Mouse (Mus musculus) lung, embryonic 16.5 days (tissue): Measurements from ENCODE around the gene Mrpl22. TPM values are rescaled to one million over a fixed set of nuclear protein-coding genes. Genes with fewer than 3 reads are reported as not detected.

ENCODE experiments used
- ATAC-seq: fragments of 200-750 bp; cut with Nextera tagmentation; 2 replicates; pipeline ENCODE4 v1.8.0; 2017; ENCODE audit warnings: low read depth, mild to moderate bottlenecking, moderate library complexity
- H3K27ac ChIP-seq: fragments of 300-500 bp; sonication (generic); 2 replicates; pipeline ENCODE4 v1.5.1; 2014; ENCODE audit warnings: mild to moderate bottlenecking, control low read depth, low read length
- H3K27me3 ChIP-seq: fragments of 300-500 bp; sonication (generic); 2 replicates; pipeline ENCODE4 v1.6.1; 2014; ENCODE audit warnings: low read depth, low read length, mixed read lengths; ENCODE audit not compliant: control insufficient read depth, insufficient read depth
- H3K36me3 ChIP-seq: fragments of 300-500 bp; sonication (generic); 2 replicates; pipeline ENCODE4 v1.6.1; 2014; ENCODE audit warnings: low read length; ENCODE audit not compliant: control insufficient read depth, insufficient read depth
- H3K4me1 ChIP-seq: fragments of 300-500 bp; sonication (generic); replicated peaks from 2 replicates; pipeline ENCODE4 v1.6.1; 2014; ENCODE audit warnings: low read length, mixed read lengths; ENCODE audit not compliant: control insufficient read depth, insufficient read depth
- H3K4me2 ChIP-seq: fragments of 300-500 bp; sonication (generic); 2 replicates; pipeline ENCODE4 v1.6.1; 2014; ENCODE audit warnings: low read depth, low read length, control low read depth
- H3K4me3 ChIP-seq: fragments of 300-500 bp; sonication (generic); 2 replicates; pipeline ENCODE4 v1.5.1; 2014; ENCODE audit warnings: mild to moderate bottlenecking, low read length, control low read depth
- H3K9ac ChIP-seq: fragments of 300-500 bp; sonication (generic); 2 replicates; pipeline ENCODE4 v1.6.1; 2014; ENCODE audit warnings: low read length, control low read depth
- H3K9me3 ChIP-seq: fragments of 300-500 bp; sonication (generic); 2 replicates; pipeline ENCODE4 v1.6.1; 2016; ENCODE audit warnings: low read length; ENCODE audit not compliant: control insufficient read depth
- WGBS: fragments of 180-500 bp; shearing (Covaris S2); extraction: QIAGEN DNeasy Blood & Tissue Kit; methylation state at CpG from one replicate; pipeline ENCODE4 v1.1.7; 2014; 5-methylcytosine and 5-hydroxymethylcytosine counted together
- polyA plus RNA-seq: library from polyadenylated mRNA; unstranded; fragments of >200 nt; fragmentation: Nextera tagmentation; extraction: Ambion mirVana; gene quantifications from 2 replicates; pipeline ENCODE4 v1.2.1, GENCODE M21; 2015

Mrpl22 gene
- polyA plus RNA-seq, 1 experiment from 2014 or later, result 108 TPM

GRCm38 (mm10) chr11:58136677-58137076 is 34.8 kb upstream of the Mrpl22 start:
- Histone ChIP-seq H3K27ac (no peak overlapping the region), H3K36me3 (peaks cover 38% of the 10 kb centered on the region), H3K4me3 (no peak overlapping the region), H3K27me3 (no peaks in the 10 kb centered on the region), H3K9me3 (no peaks in the 10 kb centered on the region), H3K4me2 (no peak overlapping the region), H3K9ac (no peak overlapping the region), H3K4me1 (no peaks in the 10 kb centered on the region)
- 91% methylated on average over 6 of the region's 6 CpGs for WGBS
- ATAC-seq, result no peak

- WGBS, result 89% methylated on average over 11 of the region's 11 CpGs
- Histone ChIP-seq H3K9me3 (no peaks in the 10 kb centered on the region), H3K4me2 (no peak overlapping the region), H3K27ac (no peak overlapping the region), H3K27me3 (no peaks in the 10 kb centered on the region), H3K4me3 (no peak overlapping the region), H3K4me1 (no peaks in the 10 kb centered on the region), H3K9ac (no peak overlapping the region), H3K36me3 (peaks cover 41% of the 10 kb centered on the region)
- ATAC-seq, result no peak
Observed at GRCm38 (mm10) chr11:58138821-58139220, 32.6 kb upstream of the Mrpl22 start.

GRCm38 (mm10) chr11:58139466-58139865 is 32.0 kb upstream of the Mrpl22 start:
- Histone ChIP-seq H3K27me3 (no peaks in the 10 kb centered on the region), H3K4me3 (no peak overlapping the region), H3K36me3 (peaks cover 37% of the 10 kb centered on the region), H3K4me1 (no peaks in the 10 kb centered on the region), H3K9ac (no peak overlapping the region), H3K27ac (no peak overlapping the region), H3K4me2 (no peak overlapping the region), H3K9me3 (no peaks in the 10 kb centered on the region)
- WGBS, result 80% methylated on average over 3 of the region's 3 CpGs
- no peak for ATAC-seq

GRCm38 (mm10) chr11:58143704-58144426 is 27.6 kb upstream of the Mrpl22 start:
- Histone ChIP-seq H3K9ac (no peak overlapping the region), H3K4me2 (no peak overlapping the region), H3K36me3 (peaks cover 38% of the 10 kb centered on the region), H3K27ac (no peak overlapping the region), H3K27me3 (no peaks in the 10 kb centered on the region), H3K4me1 (no peaks in the 10 kb centered on the region), H3K4me3 (no peak overlapping the region), H3K9me3 (no peaks in the 10 kb centered on the region)
- 83% methylated on average over 9 of the region's 9 CpGs for WGBS
- no peak for ATAC-seq

DNA sequence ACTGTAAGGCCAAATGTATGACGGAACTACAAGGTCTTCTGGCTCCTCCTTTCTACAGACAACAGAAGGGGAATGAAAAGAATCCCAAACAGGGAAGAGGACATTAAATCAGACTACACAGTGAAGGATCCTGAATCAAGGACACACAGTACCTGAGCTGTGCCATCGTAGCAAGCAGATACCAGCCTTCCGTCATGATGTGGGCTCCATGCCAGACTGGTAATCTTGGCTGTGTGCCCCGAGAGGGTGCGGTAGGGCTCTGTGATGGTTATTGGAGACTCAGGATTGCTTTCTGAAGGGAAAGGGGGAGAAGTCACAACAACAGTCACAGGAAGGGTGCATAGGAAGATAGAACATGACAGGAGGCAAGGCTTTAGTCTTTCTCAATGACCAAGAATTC is 25.2 kb upstream of the Mrpl22 start:
- Histone ChIP-seq H3K9ac (no peak overlapping the region), H3K36me3 (peaks cover 36% of the 10 kb centered on the region), H3K9me3 (no peaks in the 10 kb centered on the region), H3K4me1 (no peaks in the 10 kb centered on the region), H3K27ac (no peak overlapping the region), H3K27me3 (no peaks in the 10 kb centered on the region), H3K4me3 (no peak overlapping the region), H3K4me2 (no peak overlapping the region)
- 75% methylated on average over 5 of the region's 5 CpGs for WGBS
- ATAC-seq, result no peak

- peaks cover 27% of the 10 kb centered on the region for H3K36me3 ChIP-seq
Observed at GRCm38 (mm10) chr11:58155458-58155857, 16.0 kb upstream of the Mrpl22 start.

DNA sequence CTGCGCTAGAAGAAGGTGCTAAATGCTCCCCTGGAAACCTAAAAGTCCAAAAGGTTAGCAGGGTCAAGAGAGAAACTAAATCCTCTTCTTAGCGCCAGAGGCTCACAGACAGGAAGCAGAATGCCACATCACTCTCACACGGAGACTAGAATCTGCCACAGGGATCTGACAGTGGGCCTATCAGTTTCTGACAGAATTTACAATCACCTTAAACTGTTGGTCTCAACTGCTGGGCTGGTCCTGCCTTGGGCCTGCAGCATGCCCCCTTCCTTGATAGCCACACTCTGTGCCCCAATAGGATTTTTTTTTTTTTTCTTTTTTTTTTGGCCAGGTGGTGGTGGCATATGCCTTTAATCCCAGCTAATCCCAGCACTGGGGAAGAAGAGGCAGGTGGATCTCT is 14.6 kb upstream of the Mrpl22 start:
- WGBS, result 74% methylated on average over 3 of the region's 3 CpGs
- Histone ChIP-seq H3K4me3 (no peak overlapping the region), H3K36me3 (peaks cover 27% of the 10 kb centered on the region), H3K4me1 (no peaks in the 10 kb centered on the region), H3K9ac (no peak overlapping the region), H3K27ac (no peak overlapping the region), H3K27me3 (no peaks in the 10 kb centered on the region), H3K4me2 (no peak overlapping the region), H3K9me3 (no peaks in the 10 kb centered on the region)
- ATAC-seq, result no peak

More at GRCm38 (mm10) chr11:58155458-58155857, 16.0 kb upstream of the Mrpl22 start:
- Histone ChIP-seq H3K9me3 (no peaks in the 10 kb centered on the region), H3K4me2 (no peak overlapping the region), H3K4me3 (no peak overlapping the region), H3K9ac (no peak overlapping the region), H3K27ac (no peak overlapping the region), H3K27me3 (no peaks in the 10 kb centered on the region), H3K4me1 (no peaks in the 10 kb centered on the region)
- no peak for ATAC-seq
- WGBS, result 85% methylated on average over 9 of the region's 9 CpGs

DNA sequence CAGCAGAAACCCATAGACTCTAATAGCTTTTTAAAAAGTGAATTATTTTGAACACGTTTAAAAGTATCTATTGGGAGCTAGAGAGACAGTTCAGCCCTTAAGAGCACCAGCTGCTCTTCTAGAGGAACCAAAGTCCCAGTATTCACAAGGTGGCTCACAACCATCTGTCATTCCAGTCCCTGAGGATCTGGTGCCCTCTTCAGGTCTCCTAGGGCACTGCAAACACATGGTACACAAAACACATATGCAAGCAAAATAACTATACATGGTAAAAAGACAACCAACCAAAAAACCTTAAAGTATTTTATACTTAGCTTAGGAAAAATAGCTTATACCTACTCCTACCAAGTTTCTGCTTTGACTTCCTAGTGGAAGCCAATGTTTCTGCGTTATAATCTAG is 6.4 kb upstream of the Mrpl22 start:
- Histone ChIP-seq H3K9ac (no peak overlapping the region), H3K9me3 (no peaks in the 10 kb centered on the region), H3K4me3 (no peak overlapping the region), H3K27ac (no peak overlapping the region), H3K4me2 (no peak overlapping the region), H3K27me3 (no peaks in the 10 kb centered on the region), H3K4me1 (peaks cover 8% of the 10 kb centered on the region), H3K36me3 (peaks cover 25% of the 10 kb centered on the region)
- ATAC-seq, result no peak
- 95% methylated on average over 2 of the region's 2 CpGs for WGBS

DNA sequence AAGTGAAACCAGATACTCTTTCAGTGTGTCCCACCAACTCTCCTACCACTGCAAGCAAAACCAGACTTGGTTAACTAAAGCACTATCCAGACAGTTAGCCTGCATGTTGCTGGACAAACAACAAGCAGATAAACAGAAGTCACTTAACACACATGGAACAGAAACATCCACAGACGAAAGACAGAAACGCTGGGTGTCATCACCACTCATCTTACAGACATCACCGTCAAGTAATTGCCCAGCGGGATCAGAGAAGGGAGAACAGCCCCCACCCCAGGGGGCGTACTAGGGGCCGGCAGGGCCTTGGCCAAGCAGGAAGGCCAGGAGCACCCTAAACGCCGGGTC is 3.7 kb upstream of the Mrpl22 start:
- peaks cover 18% of the 10 kb centered on the region for H3K36me3 ChIP-seq
- no peaks in the 10 kb centered on the region for H3K27me3 ChIP-seq
- peaks cover 14% of the 10 kb centered on the region for H3K4me1 ChIP-seq
- ATAC-seq, result no peak
- WGBS, result 1% methylated on average over 8 of the region's 8 CpGs
- no peaks in the 10 kb centered on the region for H3K9me3 ChIP-seq
- H3K9ac ChIP-seq, result peak overlapping the region; percentile 87
- H3K4me2 ChIP-seq, result peak overlapping the region; percentile 81
- peak overlapping the region; percentile 23; the same call in 1 of the 2 replicates for H3K27ac ChIP-seq
- H3K4me3 ChIP-seq, result peak overlapping the region; percentile 91
